Mouse (Mus musculus) thymus, postnatal 0 days (tissue): ENCODE data around the gene Pgr. TPM values are rescaled to one million over a fixed set of nuclear protein-coding genes. Genes with fewer than 3 reads are reported as not detected.

Source experiments
- polyA plus RNA-seq: library from polyadenylated mRNA; unstranded; fragments of >200 nt; fragmentation: Nextera tagmentation; extraction: Ambion mirVana; gene quantifications from 2 replicates; pipeline ENCODE4 v1.2.1, GENCODE M21; 2015

Pgr gene
- polyA plus RNA-seq, 1 experiment from 2014 or later: 0.14 TPM

Other genes starting within 250 kb of the Pgr start
- gene Gm16485, start 72.0 kb downstream of the Pgr start, polyA plus RNA-seq: 0.04 and 0.10 TPM in 2 replicates